Mouse (Mus musculus) lung, adult 2 months (tissue): ENCODE measurements around the gene Gp1ba. TPM values are rescaled to one million over a fixed set of nuclear protein-coding genes. Genes with fewer than 3 reads are reported as not detected.

ENCODE experiments used
- DNase-seq: peaks from one replicate; pipeline ENCODE4 v3.0.0; 2022
- H3K4me1 ChIP-seq: fragments of 200-500 bp; 2 replicates; pipeline ENCODE4 v1.6.1; 2011; ENCODE audit warnings: low read length; ENCODE audit not compliant: control insufficient read depth, insufficient read depth
- H3K4me3 ChIP-seq: fragments of 200-500 bp; replicated peaks from 2 replicates; pipeline ENCODE3; 2011; ENCODE audit warnings: low read depth, mild to moderate bottlenecking, control low read depth, low read length; ENCODE audit errors: extremely low read depth
- CTCF ChIP-seq: fragments of 200-500 bp; IDR thresholded peaks from 2 replicates; pipeline ENCODE4 v1.5.1; 2011; ENCODE audit warnings: mild to moderate bottlenecking, low read length, control low read depth; ENCODE audit not compliant: insufficient read depth
- POLR2A ChIP-seq: fragments of 200-500 bp; IDR thresholded peaks from 2 replicates; pipeline ENCODE4 v1.6.1; 2011; ENCODE audit warnings: low read depth, mild to moderate bottlenecking, control low read depth, low read length, borderline replicate concordance; ENCODE audit errors: extremely low read depth
- WGBS: fragments of 180-500 bp; shearing (Covaris S2); methylation state at CpG from one replicate; pipeline ENCODE4 v1.1.7; 2018; 5-methylcytosine and 5-hydroxymethylcytosine counted together
- polyA plus RNA-seq: library from polyadenylated mRNA; depleted of rRNA; stranded (reverse); fragments of >200 nt; gene quantifications from 2 replicates; pipeline ENCODE4 v1.2.3, GENCODE M21; 2012

The Gp1ba gene
- polyA plus RNA-seq, 1 experiment, result 1.7 TPM

DNA sequence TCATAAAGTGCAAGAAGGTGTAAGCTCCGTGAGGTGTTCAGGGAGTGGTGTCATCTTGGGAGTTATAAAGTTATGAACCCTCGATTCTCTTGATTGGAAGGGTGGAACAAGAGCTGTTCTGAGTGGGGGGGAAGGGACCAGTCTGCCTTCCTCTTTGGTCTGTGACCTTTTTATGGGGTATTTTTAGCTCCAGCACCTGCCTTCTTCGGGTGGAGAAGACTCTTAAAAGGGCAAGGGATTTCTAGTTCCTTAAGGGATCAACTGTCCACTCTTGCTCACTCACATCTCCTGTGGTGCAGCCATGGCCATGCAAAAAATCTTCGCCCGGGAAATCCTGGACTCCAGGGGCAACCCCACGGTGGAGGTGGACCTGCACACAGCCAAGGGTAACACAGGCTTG, 18.7 kb downstream of the Gp1ba start:
- Histone ChIP-seq H3K4me1 (peaks cover 13% of the 10 kb centered on the region), H3K4me3 (no peak overlapping the region)
- TF ChIP-seq POLR2A, result no peak
- TF ChIP-seq CTCF, result no peak
- DNase-seq, result no peak
- WGBS, result 50% methylated on average over 6 of the region's 6 CpGs

DNA sequence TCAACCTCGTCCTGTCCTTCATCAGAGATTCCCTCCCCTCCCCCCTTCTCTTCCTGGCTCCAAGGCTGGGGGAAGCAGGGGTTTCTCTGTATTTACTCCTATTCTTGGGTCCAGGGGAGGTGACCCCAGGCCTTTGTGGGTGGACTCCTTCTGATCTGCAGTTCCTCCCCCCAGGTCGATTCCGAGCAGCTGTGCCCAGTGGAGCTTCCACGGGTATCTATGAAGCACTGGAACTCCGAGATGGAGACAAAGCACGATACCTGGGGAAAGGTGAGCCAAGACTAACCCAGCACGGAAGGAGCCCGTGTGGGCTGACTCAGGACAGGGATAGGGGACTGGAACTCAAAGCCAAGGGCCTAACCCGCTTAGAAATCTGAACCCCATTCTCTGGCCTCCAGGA, 19.1 kb downstream of the Gp1ba start:
- peaks cover 9% of the 10 kb centered on the region for H3K4me1 ChIP-seq
- TF ChIP-seq POLR2A (no peak), CTCF (no peak)
- DNase-seq, result no peak
- 68% methylated on average over 9 of the region's 9 CpGs for WGBS
- no peak overlapping the region for H3K4me3 ChIP-seq

DNA sequence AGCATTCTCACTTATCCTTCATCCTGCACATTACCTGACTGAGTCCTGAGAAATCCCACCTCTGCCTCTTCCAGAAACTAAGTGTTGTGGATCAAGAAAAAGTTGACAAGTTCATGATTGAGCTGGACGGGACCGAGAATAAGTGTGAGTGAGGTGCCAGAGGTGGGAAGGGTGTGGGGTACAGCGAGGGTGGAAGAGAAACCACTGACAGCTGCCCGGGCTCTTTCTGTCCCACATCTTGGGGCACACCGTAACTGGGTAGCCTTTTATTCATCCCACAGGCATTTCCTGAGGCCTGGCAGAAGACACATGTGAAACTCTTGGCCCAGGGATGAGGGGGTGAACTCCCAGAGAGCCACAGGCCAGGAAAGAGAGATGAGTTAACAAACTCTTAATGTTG, 19.6 kb downstream of the Gp1ba start:
- peaks cover 9% of the 10 kb centered on the region; the same call in 1 of the 2 replicates for H3K4me1 ChIP-seq
- no peak for TF ChIP-seq POLR2A
- no peak for TF ChIP-seq CTCF
- no peak for DNase-seq
- H3K4me3 ChIP-seq, result no peak overlapping the region
- WGBS, result 65% methylated on average over 5 of the region's 5 CpGs

DNA sequence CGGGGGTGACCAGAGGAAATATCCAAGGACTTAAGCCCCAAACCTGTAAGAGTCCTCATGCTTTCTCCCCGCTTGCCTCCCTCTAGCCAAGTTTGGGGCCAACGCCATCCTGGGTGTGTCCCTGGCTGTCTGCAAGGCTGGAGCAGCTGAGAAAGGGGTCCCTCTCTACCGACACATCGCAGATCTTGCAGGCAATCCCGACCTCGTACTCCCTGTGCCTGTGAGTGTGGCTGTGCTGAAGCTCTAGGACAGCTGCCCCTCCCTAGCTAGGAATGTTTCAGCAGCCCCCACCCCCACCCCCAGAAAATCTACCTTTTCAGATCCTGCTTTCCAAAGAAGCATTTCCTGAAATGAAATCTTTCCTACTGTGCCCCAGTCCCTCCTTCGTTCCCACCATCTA, 20.0 kb downstream of the Gp1ba start:
- 67% methylated on average over 8 of the region's 8 CpGs for WGBS
- DNase-seq, result no peak
- Histone ChIP-seq H3K4me3 (no peak overlapping the region), H3K4me1 (peaks cover 9% of the 10 kb centered on the region; the same call in 1 of the 2 replicates)
- TF ChIP-seq POLR2A (no peak), CTCF (no peak)

DNA sequence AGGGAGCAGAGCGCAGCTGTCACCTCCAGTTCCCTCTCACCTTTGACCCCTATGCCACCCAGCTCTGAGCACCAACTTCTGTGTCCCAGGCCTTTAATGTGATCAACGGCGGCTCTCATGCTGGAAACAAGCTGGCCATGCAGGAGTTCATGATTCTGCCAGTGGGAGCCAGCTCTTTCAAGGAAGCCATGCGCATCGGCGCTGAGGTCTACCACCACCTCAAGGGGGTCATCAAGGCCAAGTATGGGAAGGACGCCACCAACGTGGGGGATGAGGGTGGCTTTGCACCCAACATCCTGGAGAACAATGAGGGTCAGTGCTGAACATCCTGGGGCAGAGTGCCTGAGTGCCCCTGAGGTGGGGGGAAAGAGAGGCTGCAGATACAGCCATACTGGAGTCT, 21.6 kb downstream of the Gp1ba start:
- Histone ChIP-seq H3K4me3 (no peak overlapping the region), H3K4me1 (peaks cover 7% of the 10 kb centered on the region; the same call in 1 of the 2 replicates)
- no peak for TF ChIP-seq POLR2A
- no peak for TF ChIP-seq CTCF
- WGBS, result 84% methylated on average over 8 of the region's 8 CpGs
- DNase-seq, result no peak

DNA sequence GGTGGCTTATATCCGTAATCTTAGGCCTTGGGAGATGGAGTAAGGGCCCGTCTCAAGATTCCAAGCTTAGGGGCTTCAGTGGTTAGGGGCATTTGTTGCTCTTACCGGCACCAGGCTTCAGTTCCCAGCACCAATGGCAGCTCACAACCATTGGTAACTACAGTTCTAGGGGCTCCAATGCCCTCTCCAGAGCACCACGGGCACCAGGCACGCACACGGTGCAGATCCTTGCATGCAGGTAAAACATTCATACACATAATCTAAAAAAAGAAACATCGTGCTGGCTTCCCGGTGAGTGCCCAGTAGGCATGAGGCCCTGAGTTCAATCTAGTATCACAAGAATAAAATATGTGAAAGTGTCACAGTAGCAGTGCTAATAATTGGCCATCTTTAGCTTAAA, 24.2 kb downstream of the Gp1ba start:
- WGBS, result 90% methylated on average over 8 of the region's 8 CpGs

DNA sequence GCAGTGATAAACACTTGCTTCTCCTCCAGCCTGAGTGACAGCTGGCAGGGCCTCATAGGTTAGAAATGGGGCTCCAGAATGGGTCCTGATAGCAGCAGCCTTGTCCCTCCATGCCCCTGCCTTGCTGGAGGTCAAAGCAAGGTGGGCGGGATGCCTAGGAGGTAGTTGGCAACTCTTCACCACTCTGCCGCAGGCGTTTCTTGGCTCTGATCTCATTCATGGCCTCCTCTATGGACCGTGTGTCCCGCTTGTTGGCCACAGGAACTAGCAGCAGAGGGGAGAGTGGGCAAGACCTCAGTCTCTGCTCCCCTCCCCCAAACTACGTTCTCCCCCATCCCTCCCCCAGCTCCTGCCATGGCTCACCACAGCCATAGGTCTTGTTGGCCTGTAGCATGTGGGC, 25.0 kb downstream of the Gp1ba start:
- TF ChIP-seq POLR2A (no peak), CTCF (no peak)
- H3K4me1 ChIP-seq, result peaks cover 4% of the 10 kb centered on the region; the same call in 1 of the 2 replicates
- DNase-seq, result no peak
- H3K4me3 ChIP-seq, result no peak overlapping the region
- WGBS, result 81% methylated on average over 6 of the region's 6 CpGs

More for the DNA sequence above, 24.2 kb downstream of the Gp1ba start:
- Histone ChIP-seq H3K4me3 (no peak overlapping the region), H3K4me1 (peaks cover 4% of the 10 kb centered on the region; the same call in 1 of the 2 replicates)
- TF ChIP-seq CTCF (no peak), POLR2A (no peak)
- no peak for DNase-seq

DNA sequence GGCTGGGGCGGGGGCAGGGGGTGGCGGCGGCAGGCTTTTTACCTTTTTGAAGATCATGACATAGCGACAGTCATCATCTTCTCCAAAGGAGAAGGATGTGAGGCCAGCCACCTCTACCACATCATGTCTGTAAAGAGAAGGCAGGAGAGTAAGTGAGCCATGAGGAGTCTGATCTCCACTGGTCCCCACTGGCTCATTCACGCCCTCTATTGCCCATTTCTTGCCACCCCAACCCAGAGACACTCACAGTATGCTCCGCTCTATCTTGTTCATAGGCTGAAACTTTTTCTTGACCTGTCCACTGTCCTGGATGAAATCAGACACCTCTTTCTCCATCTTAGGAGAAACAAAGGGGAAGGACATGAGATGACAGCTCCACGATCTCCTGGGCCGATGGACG, 25.8 kb downstream of the Gp1ba start:
- peaks cover 4% of the 10 kb centered on the region; the same call in 1 of the 2 replicates for H3K4me1 ChIP-seq
- no peak overlapping the region for H3K4me3 ChIP-seq
- DNase-seq, result no peak
- WGBS, result 90% methylated on average over 9 of the region's 9 CpGs
- 0 out of 2 replicates have a peak, but pooled peaks have one; percentile 13 for TF ChIP-seq CTCF
- no peak for TF ChIP-seq POLR2A

DNA sequence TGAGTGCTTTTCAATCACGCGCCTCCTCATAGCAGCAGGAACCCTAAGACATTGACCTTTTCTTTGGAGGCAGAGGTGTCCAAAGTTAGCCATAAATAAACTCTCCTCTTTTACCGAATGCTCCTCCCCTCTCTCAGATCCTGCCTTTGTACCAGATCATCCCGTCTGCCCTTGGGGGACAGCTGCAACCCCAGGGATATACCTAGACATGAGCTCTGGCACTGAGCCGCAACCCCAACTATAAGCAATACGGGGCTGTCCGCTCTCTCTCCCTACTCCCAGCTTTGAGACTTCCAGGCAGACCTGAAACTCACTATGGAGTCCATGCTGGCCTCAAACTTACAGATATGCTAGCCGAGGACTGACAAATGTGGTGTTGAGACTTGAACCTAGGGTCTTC, 27.8 kb downstream of the Gp1ba start:
- Histone ChIP-seq H3K4me3 (no peak overlapping the region), H3K4me1 (peaks cover 4% of the 10 kb centered on the region; the same call in 1 of the 2 replicates)
- WGBS, result 87% methylated on average over 8 of the region's 8 CpGs
- TF ChIP-seq POLR2A (no peak), CTCF (no peak)
- no peak for DNase-seq

DNA sequence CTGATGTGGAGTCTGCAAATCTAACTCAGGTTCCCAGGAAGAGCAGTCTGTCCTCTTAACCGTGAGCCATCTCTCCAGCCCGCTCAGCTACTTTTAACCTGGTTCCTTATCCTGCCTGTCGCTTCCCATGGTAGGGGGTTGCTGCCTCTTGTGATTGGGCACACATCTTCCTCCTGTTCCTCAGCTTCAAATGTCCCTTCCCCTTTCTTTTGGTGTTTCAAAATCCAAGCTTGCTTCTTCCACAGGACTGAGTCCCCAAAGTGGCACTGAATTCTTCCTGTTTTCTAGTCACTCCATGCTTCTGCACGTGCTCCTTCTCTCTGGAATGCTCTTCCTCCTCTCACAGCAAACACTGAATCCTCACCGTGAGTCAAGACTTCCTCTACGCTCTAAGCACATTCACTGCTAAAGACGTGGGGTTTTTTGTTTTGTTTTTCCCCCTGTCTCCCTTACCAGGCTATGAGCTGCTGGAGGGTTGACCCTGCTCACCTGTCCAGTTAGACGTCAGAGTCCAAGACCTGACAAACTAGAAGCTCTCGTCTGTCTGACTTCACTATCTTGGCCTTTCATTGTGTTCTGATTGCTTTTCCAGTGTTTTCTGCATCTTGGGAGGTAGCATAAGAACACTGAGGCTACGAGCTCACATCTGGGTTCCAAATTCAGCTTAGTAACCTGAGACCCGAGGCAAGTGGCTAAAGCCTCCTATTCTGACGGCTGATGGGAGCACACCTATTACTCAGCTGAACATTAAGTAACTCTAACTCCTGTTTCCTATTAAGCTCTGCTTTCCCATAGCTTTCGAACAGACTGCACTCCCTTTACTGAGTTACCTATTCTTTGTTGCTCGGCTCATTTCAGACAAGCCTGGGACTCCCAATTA, 28.6 kb downstream of the Gp1ba start:
- H3K4me3 ChIP-seq, result no peak overlapping the region
- DNase-seq, result no peak
- no peak for TF ChIP-seq POLR2A
- H3K4me1 ChIP-seq, result peaks cover 4% of the 10 kb centered on the region; the same call in 1 of the 2 replicates
- WGBS, result 52% methylated on average over 14 of the region's 14 CpGs

DNA sequence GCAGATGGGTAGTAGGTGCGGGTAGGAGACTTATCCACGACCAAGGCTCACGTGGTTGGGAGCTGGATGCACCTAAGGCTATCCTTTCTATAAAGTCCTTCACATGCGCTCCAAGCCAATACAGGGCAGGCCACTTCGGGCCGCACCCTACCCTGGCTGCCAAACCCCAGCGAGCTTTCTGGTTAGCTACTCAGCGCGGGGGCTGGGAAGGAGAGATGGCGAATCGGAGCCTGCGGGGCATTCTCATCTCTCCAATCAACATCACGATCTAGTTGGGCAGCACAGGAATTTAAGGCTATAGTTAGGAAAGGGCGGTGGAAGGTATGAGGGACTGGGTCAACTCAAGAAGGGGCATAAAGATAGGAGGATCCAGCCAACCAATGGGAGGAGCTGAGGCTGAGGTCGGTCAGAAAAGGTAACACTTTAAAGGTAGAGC, 29.4 kb downstream of the Gp1ba start:
- no peak for TF ChIP-seq CTCF
- 0 out of 2 replicates have a peak, but pooled peaks have one; percentile 19 for TF ChIP-seq POLR2A
- Histone ChIP-seq H3K4me1 (peaks cover 4% of the 10 kb centered on the region; the same call in 1 of the 2 replicates), H3K4me3 (peak overlapping the region; percentile 57)
- under 1% methylated on average over 15 of the region's 15 CpGs for WGBS
- peak; percentile 79 for DNase-seq
